Mouse (Mus musculus): ENCODE results near the gene Gm5861.
A peak's percentile ranks its signal among the peaks of the same experiment; 100 is the strongest.
"Not testable (repeated sequence)": the region's sequence is repeated elsewhere in the genome, so short reads cannot be mapped to it uniquely, and the experiment has no call there.

The Gm5861 gene

GRCm38 (mm10) chr5:11182772-11183171 is at the start of gene Gm5861:
TSS of gene Gm5861 (plus strand) at chr5:11183072.
- DNase-seq (ENCODE audit: inconsistent age in 2 of 2, low spot score in 1 of 2) = not testable (repeated sequence)

GRCm38 (mm10) chr5:11138031-11138430 is 44.8 kb upstream of the Gm5861 start:
- DNase-seq (ENCODE audit: inconsistent age in 2 of 2, low spot score in 1 of 2) = peak; percentile 2 to 14

Data from adrenal gland, adult (tissue).